In genomic region chr4:123260071-123260746, GRCm38 (mm10) we compare ENCODE assay signal across 10 mouse cellular contexts. TPM values are rescaled to one million over a fixed set of nuclear protein-coding genes. Genes with fewer than 3 reads are reported as not detected.
DNase-seq lines count a peak whose midpoint lies in the region; ATAC-seq lines count a peak whose summit lies in the region.
"Had no signal": no experiment of that assay in that cellular context is flagged by ENCODE, and none has a peak within 500 bp of the region (broad histone marks: within the 10 kb centered on the region; RNA-seq: fewer than 3 reads in every experiment).

No protein-coding gene starts in this region.

- H3K4me2 ChIP-seq in hindbrain, embryonic 12.5 days (replicated peaks): no peak overlapping the region
- no peak overlapping the region for H3K4me2 ChIP-seq in limb, embryonic 13.5 days (replicated peaks)
- H3K4me2 ChIP-seq: lung, embryonic 15.5 days had no signal

- 37% methylated on average over 8 of the region's 8 CpGs for WGBS in hindbrain, embryonic 12.5 days
- WGBS in hindbrain, embryonic 10.5 days: 51% methylated on average over 8 of the region's 8 CpGs
- 31% methylated on average over 8 of the region's 8 CpGs for WGBS in limb, embryonic 13.5 days

- H3K4me3 ChIP-seq in hindbrain, embryonic 12.5 days: no peak overlapping the region
- no peak overlapping the region for H3K4me3 ChIP-seq in hindbrain, embryonic 10.5 days
- H3K4me3 ChIP-seq in limb, embryonic 13.5 days: no peak overlapping the region
- H3K4me3 ChIP-seq: lung, embryonic 15.5 days had no signal

- no peak overlapping the region for H3K27ac ChIP-seq in hindbrain, embryonic 12.5 days
- H3K27ac ChIP-seq in hindbrain, embryonic 10.5 days: no peak overlapping the region
- no peak overlapping the region for H3K27ac ChIP-seq in limb, embryonic 13.5 days
- H3K27ac ChIP-seq: lung, embryonic 15.5 days had no signal

- H3K9me3 ChIP-seq in hindbrain, embryonic 12.5 days (replicated peaks): no peaks in the 10 kb centered on the region
- H3K9me3 ChIP-seq in hindbrain, embryonic 10.5 days: no peaks in the 10 kb centered on the region
- H3K9me3 ChIP-seq in limb, embryonic 13.5 days: no peaks in the 10 kb centered on the region
- H3K9me3 ChIP-seq: lung, embryonic 15.5 days had no signal

- no peaks in the 10 kb centered on the region for H3K36me3 ChIP-seq in hindbrain, embryonic 12.5 days
- no peaks in the 10 kb centered on the region for H3K36me3 ChIP-seq in hindbrain, embryonic 10.5 days
- H3K36me3 ChIP-seq in limb, embryonic 13.5 days: no peaks in the 10 kb centered on the region
- H3K36me3 ChIP-seq: lung, embryonic 15.5 days had no signal

- H3K4me1 ChIP-seq in hindbrain, embryonic 12.5 days: peaks cover 11% of the 10 kb centered on the region
- H3K4me1 ChIP-seq in hindbrain, embryonic 10.5 days (replicated peaks): peaks cover 16% of the 10 kb centered on the region; the same call in 1 of the 2 replicates
- peaks cover 18% of the 10 kb centered on the region for H3K4me1 ChIP-seq in limb, embryonic 13.5 days
- H3K4me1 ChIP-seq: lung, embryonic 15.5 days had no signal

- no peaks in the 10 kb centered on the region for H3K27me3 ChIP-seq in hindbrain, embryonic 12.5 days
- H3K27me3 ChIP-seq in hindbrain, embryonic 10.5 days (ENCODE audit: insufficient read depth, poor library complexity, severe bottlenecking): no peaks in the 10 kb centered on the region
- no peaks in the 10 kb centered on the region for H3K27me3 ChIP-seq in limb, embryonic 13.5 days
- H3K27me3 ChIP-seq: lung, embryonic 15.5 days had no signal

- no peak for DNase-seq in hindbrain, embryonic 10.5 days (ENCODE audit: low spot score)
- peak; percentile 13 for DNase-seq in 3T3-L1 (ENCODE audit: low read depth, low spot score)
- peak; percentile 63 for DNase-seq in embryo, embryonic 10 days (ENCODE audit: low spot score)
- DNase-seq in cerebellum, adult 8-10 months: no peak
- DNase-seq in gastrocnemius, adult 8-10 months (ENCODE audit: low spot score in 2 of 2): no peak
- DNase-seq: kidney, adult 8-10 months had no signal

- H3K9ac ChIP-seq in hindbrain, embryonic 12.5 days: 0 out of 2 replicates have a peak overlapping the region, but pooled peaks have one; percentile 23
- no peak overlapping the region for H3K9ac ChIP-seq in limb, embryonic 13.5 days
- H3K9ac ChIP-seq: lung, embryonic 15.5 days had no signal

- ATAC-seq in hindbrain, embryonic 12.5 days (ENCODE audit: low FRiP score): peak; percentile 73; the same call in 1 of the 2 replicates
- peak; percentile 36; the same call in 1 of the 2 replicates for ATAC-seq in limb, embryonic 13.5 days (ENCODE audit: low FRiP score, low read depth)
- ATAC-seq: activated CD4-positive, CD25-positive, alpha-beta regulatory T cell, adult 4 months had no signal

RNA-seq across cellular contexts. Expression of gene Pabpc4, which starts 1.9 kb away (rescaled TPM):
- polyA plus RNA-seq in hindbrain, embryonic 12.5 days (2016; fragmentation: Nextera tagmentation; extraction: Ambion mirVana): 36.1 and 36.4 TPM in 2 replicates
- 36.2 and 51.2 TPM in 2 replicates for polyA plus RNA-seq in hindbrain, embryonic 10.5 days (2016; fragmentation: Nextera tagmentation; extraction: Ambion mirVana)
- 43.9 and 45.8 TPM in 2 replicates for polyA plus RNA-seq in limb, embryonic 13.5 days (2015; fragmentation: Nextera tagmentation; extraction: Ambion mirVana)
- total RNA-seq in gastrocnemius, adult 8-10 months (2022): 100 to 1,000 TPM; 325 to 385 (median 343) TPM

RNA-seq across cellular contexts. Expression of gene Heyl, which starts 26.9 kb away (rescaled TPM):
- 8.6 and 10.1 TPM in 2 replicates for polyA plus RNA-seq in hindbrain, embryonic 12.5 days (2016; fragmentation: Nextera tagmentation; extraction: Ambion mirVana)
- polyA plus RNA-seq in hindbrain, embryonic 10.5 days (2016; fragmentation: Nextera tagmentation; extraction: Ambion mirVana): 11.5 and 21.7 TPM in 2 replicates
- polyA plus RNA-seq in limb, embryonic 13.5 days (2015; fragmentation: Nextera tagmentation; extraction: Ambion mirVana): 5.7 and 6.5 TPM in 2 replicates
- 1 to 10 TPM; 2.9 to 4.7 (median 3.2) TPM for total RNA-seq in gastrocnemius, adult 8-10 months (2022)
- polyA plus RNA-seq: activated CD4-positive, CD25-positive, alpha-beta regulatory T cell, adult 4 months had no signal

RNA-seq across cellular contexts. Expression of gene Nt5c1a, which starts 58.9 kb away (rescaled TPM):
- not detected in 2 replicates for polyA plus RNA-seq in hindbrain, embryonic 12.5 days (2016; fragmentation: Nextera tagmentation; extraction: Ambion mirVana)
- polyA plus RNA-seq in hindbrain, embryonic 10.5 days (2016; fragmentation: Nextera tagmentation; extraction: Ambion mirVana): not detected in 2 replicates
- polyA plus RNA-seq in limb, embryonic 13.5 days (2015; fragmentation: Nextera tagmentation; extraction: Ambion mirVana): not detected in 2 replicates
- total RNA-seq in gastrocnemius, adult 8-10 months (2022): 10 to 100 TPM; 41.9 to 58.6 (median 47.2) TPM
- polyA plus RNA-seq: activated CD4-positive, CD25-positive, alpha-beta regulatory T cell, adult 4 months; lung, embryonic 15.5 days had no signal

Comparison
In these comparisons a context has a peak if more than half of its experiments do, and no peak if none do; other contexts are left out.
1. DNase-seq: peak in 3T3-L1 (single experiment) and embryo, embryonic 10 days (single experiment); none in hindbrain, embryonic 10.5 days (single experiment), cerebellum, adult 8-10 months (single experiment) and gastrocnemius, adult 8-10 months (0 of 2).